Mouse (Mus musculus) cerebellum, adult 9-11 months (tissue): ENCODE measurements around the gene Tbx18.
A peak's percentile ranks its signal among the peaks of the same experiment; 100 is the strongest.

Experiments used
- DNase-seq: peaks from one replicate; pipeline ENCODE4 v3.0.0; 2022

Gene Tbx18

DNA sequence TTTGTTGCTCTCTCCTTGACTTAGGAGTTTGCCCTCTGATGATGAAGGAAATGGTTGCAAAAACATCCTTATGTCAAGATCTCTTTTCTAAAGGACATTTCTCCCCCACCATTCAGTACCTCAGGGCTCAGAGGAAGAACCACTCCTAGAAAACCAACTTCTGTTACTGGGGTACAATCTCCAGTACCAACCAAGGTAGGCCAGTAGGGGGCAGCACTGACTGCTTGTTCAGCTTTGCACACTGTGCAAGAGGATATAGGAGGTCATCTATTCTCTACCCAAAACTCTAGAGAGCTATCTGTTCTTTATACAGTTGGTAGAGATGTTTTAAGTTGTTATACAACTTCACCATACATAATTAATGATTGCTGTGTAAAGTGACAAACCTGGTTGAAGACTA is 22.9 kb downstream of the Tbx18 start:
- DNase-seq, result peak; percentile 7

DNA sequence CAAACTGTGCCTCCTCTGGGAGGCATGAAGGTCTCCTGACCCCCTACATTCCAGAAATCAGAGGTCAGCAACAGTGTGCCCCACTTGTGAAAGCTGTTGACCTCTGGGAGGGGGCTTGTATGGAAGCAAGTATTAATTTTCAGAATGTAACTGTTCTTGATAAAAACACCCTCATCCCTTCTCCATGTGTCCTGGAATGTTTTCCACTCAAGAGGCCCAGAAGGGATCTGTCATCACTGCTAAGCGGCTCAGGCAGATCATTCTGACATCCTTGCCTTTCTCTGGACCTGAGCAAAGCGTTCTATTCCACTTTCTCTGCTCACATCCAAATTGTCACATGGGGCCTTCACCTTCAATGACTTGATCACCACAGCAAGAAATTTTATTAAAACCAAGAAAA is 28.8 kb downstream of the Tbx18 start:
- no peak for DNase-seq

DNA sequence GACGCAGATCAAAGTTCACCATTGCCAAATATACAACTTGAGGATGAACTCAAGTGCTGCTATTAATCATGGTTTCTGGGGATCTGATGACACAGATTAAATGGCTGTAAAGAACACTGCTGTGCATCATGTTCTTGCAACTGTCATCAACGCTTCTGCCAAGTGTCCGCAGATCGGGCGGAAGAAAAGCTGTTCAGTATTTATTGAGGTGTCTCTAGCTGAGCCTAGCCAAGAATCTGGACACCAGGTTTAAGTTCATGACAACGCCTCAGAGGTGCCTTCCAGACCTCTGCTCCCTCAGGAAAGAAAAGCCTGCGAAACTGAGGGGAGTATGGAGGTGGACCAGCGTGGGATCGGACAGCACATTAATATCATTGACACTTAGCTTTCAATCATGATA is 44.1 kb downstream of the Tbx18 start:
- no peak for DNase-seq

DNA sequence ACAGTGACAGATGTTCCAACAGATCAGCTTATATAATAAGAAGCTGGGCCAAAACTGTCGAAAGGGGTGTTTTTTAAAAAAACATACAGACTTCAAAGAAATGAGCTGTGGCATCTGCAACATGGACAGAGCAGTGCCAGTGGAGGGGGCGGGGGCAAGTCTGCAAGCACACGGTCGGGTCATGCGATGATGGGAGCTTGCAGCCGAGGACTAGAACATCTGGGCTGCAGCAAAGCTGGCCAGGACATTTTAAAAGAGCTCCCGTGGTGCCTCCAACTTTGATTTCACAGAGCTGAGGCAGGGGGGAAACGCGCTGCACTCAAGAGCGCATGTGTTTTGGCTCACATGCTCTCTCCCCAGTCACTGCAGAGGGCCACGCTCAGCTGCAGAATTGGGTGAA is 48.8 kb downstream of the Tbx18 start:
- no peak for DNase-seq
